Comparison of ENCODE assay signal across 8 mouse cellular contexts in the genomic region with DNA sequence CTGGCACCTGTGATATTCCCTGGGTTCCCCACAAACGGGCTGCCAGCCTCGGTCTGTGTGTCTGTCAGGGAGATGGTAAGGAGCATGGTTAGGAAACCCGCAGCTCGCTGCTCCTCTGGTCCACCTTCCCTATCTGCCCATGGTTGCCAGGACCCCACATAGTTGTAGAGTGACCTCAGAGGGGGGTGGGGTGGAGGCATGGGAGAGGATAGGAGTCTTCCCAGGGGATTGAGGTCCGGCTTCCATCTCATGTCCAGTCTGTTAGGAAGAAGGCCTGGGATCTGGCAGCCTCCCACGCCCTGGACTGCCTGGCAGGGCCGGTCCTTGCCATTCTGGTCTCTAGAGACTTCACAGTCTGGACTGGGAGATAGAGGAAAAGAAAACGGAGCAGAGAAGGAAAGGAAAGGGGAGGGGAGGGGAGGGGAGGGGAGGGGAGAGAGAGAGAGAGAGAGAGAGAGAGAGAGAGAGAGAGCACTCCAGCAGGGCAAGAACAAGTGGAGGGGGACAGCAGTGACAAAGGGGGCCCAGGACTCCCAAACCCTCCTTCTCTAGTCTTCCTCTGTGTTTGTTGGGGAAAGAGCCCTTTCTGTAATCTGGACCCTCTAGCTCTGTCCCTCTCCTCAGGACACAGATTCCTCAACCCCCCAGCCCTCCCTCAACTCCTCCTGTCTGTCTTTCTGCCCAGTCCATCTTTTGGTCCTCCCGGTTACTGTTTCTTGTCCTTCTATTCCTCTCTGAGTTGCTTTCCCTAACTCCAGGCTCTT. TPM values are rescaled to one million over a fixed set of nuclear protein-coding genes. Genes with fewer than 3 reads are reported as not detected.
DNase-seq lines count a peak whose midpoint lies in the region; ATAC-seq and TF ChIP-seq lines count a peak whose summit lies in the region.

No protein-coding gene starts in this region.

- no peak for TF ChIP-seq CTCF in C2C12 (IDR thresholded peaks at IDR 0.05; ENCODE audit: control insufficient read depth, insufficient read depth, insufficient read length)

- peaks cover 68% of the 10 kb centered on the region for H3K79me2 ChIP-seq in C2C12 (ENCODE audit: control insufficient read depth, insufficient read depth)

- DNase-seq in Muller cell, postnatal 12 days (ENCODE audit: inconsistent ontology term) = peak; percentile 86
- DNase-seq in liver, embryonic 11.5 days (ENCODE audit: low spot score) = no peak
- no peak for DNase-seq in frontal cortex, postnatal 14 days (ENCODE audit: low spot score in 2 of 2)
- DNase-seq in cerebellum, adult 11-12 months = no peak

- H3K9ac ChIP-seq in heart, embryonic 12.5 days = peak overlapping the region; percentile 82
- H3K9ac ChIP-seq in liver, embryonic 11.5 days (ENCODE audit: low read depth, low read length) = peak overlapping the region; percentile 26
- peak overlapping the region; percentile 41 for H3K9ac ChIP-seq in neural tube, embryonic 14.5 days (replicated peaks; ENCODE audit: low read depth, low read length)

- H3ac ChIP-seq in C2C12 (ENCODE audit: control insufficient read depth, insufficient read length, low read depth) = peak overlapping the region; percentile 88

- peak overlapping the region; percentile 20 for H3K27ac ChIP-seq in heart, embryonic 12.5 days (ENCODE audit: poor library complexity, severe bottlenecking)
- H3K27ac ChIP-seq in liver, embryonic 11.5 days (ENCODE audit: low read depth, low read length) = peak overlapping the region; percentile 43; the same call in 1 of the 2 replicates
- H3K27ac ChIP-seq in neural tube, embryonic 14.5 days (ENCODE audit: low read depth, low read length) = no peak overlapping the region

- peaks cover 63% of the 10 kb centered on the region for H3K4me1 ChIP-seq in heart, embryonic 12.5 days (replicated peaks)
- H3K4me1 ChIP-seq in liver, embryonic 11.5 days (replicated peaks; ENCODE audit: control insufficient read depth, insufficient read depth, low read length) = peaks cover 23% of the 10 kb centered on the region
- H3K4me1 ChIP-seq in neural tube, embryonic 14.5 days (ENCODE audit: control insufficient read depth, insufficient read depth, low read length) = 0 out of 2 replicates have a peak, but pooled peaks cover 5% of the 10 kb centered on the region

- H3K79me3 ChIP-seq in C2C12 (ENCODE audit: low read depth) = peaks cover 38% of the 10 kb centered on the region

- H3K27me3 ChIP-seq in C2C12 (ENCODE audit: control insufficient read depth, insufficient read depth, insufficient read length) = no peaks in the 10 kb centered on the region
- no peaks in the 10 kb centered on the region for H3K27me3 ChIP-seq in heart, embryonic 12.5 days (replicated peaks)
- H3K27me3 ChIP-seq in liver, embryonic 11.5 days (replicated peaks; ENCODE audit: control insufficient read depth, insufficient read depth, low read length) = peaks cover 4% of the 10 kb centered on the region
- no peaks in the 10 kb centered on the region for H3K27me3 ChIP-seq in neural tube, embryonic 14.5 days (ENCODE audit: control insufficient read depth, insufficient read depth, low read length)

- no peaks in the 10 kb centered on the region for H3K9me3 ChIP-seq in heart, embryonic 12.5 days (replicated peaks)
- H3K9me3 ChIP-seq in liver, embryonic 11.5 days (ENCODE audit: control insufficient read depth, low read length) = no peaks in the 10 kb centered on the region
- no peaks in the 10 kb centered on the region for H3K9me3 ChIP-seq in neural tube, embryonic 14.5 days (ENCODE audit: control insufficient read depth, low read length)

- peak; percentile 39 for ATAC-seq in heart, embryonic 12.5 days (ENCODE audit: insufficient number of reproducible peaks, low FRiP score)
- no peak for ATAC-seq in liver, embryonic 11.5 days (replicated peaks; ENCODE audit: low FRiP score)
- ATAC-seq in neural tube, embryonic 14.5 days (ENCODE audit: low read depth) = no peak
- no peak for ATAC-seq in activated CD4-positive, CD25-positive, alpha-beta regulatory T cell, adult 4 months

- H3K36me3 ChIP-seq in C2C12 (ENCODE audit: control insufficient read depth, insufficient read depth) = peaks cover 26% of the 10 kb centered on the region
- H3K36me3 ChIP-seq in heart, embryonic 12.5 days = peaks cover 13% of the 10 kb centered on the region; the same call in 1 of the 2 replicates
- no peaks in the 10 kb centered on the region for H3K36me3 ChIP-seq in liver, embryonic 11.5 days (ENCODE audit: control insufficient read depth, insufficient read depth, low read length)
- H3K36me3 ChIP-seq in neural tube, embryonic 14.5 days (ENCODE audit: control insufficient read depth, insufficient read depth, low read length) = no peaks in the 10 kb centered on the region

- peak overlapping the region; percentile 65 for H3K4me3 ChIP-seq in C2C12 (ENCODE audit: insufficient read depth, poor library complexity, severe bottlenecking)
- peak overlapping the region; percentile 64 for H3K4me3 ChIP-seq in heart, embryonic 12.5 days
- H3K4me3 ChIP-seq in liver, embryonic 11.5 days (ENCODE audit: low read depth, low read length) = peak overlapping the region; percentile 52
- H3K4me3 ChIP-seq in neural tube, embryonic 14.5 days (ENCODE audit: low read depth, low read length) = peak overlapping the region; percentile 31

- H3K4me2 ChIP-seq in heart, embryonic 12.5 days = peak overlapping the region; percentile 88
- peak overlapping the region; percentile 67 for H3K4me2 ChIP-seq in liver, embryonic 11.5 days
- H3K4me2 ChIP-seq in neural tube, embryonic 14.5 days (ENCODE audit: low read depth, low read length) = peak overlapping the region; percentile 58

- WGBS in heart, embryonic 12.5 days = 6% methylated on average over 9 of the region's 9 CpGs
- 19% methylated on average over 9 of the region's 9 CpGs for WGBS in liver, embryonic 11.5 days
- WGBS in neural tube, embryonic 14.5 days = 31% methylated on average over 8 of the region's 9 CpGs

TF ChIP-seq in C2C12, 6 proteins besides CTCF, POLR2A, EP300 and RAD21:
- no peak for TF ChIP-seq USF1 (IDR thresholded peaks at IDR 0.05; ENCODE audit: low read depth)
- TF ChIP-seq MYOD1 (IDR thresholded peaks at IDR 0.05; ENCODE audit: control insufficient read depth, insufficient read length, low read depth) = no peak
- TF ChIP-seq CEBPB (IDR thresholded peaks at IDR 0.05; ENCODE audit: low read depth) = no peak
- TF ChIP-seq MAX (IDR thresholded peaks at IDR 0.05) = peak; percentile 13

RNA-seq across cellular contexts. Expression of a gene that starts 0.9 kb away (rescaled TPM):
- 270 TPM for polyA plus RNA-seq in C2C12 (2012; fragmentation: generic; extraction: Trizol)
- 60.6 and 61.8 TPM in 2 replicates for polyA plus RNA-seq in heart, embryonic 12.5 days (2016; fragmentation: Nextera tagmentation; extraction: Ambion mirVana)
- 34.2 and 35.4 TPM in 2 replicates for polyA plus RNA-seq in liver, embryonic 11.5 days (2014; fragmentation: Nextera tagmentation; extraction: Ambion mirVana)
- 13.5 and 26.7 TPM in 2 replicates for polyA plus RNA-seq in neural tube, embryonic 14.5 days (2014; fragmentation: Nextera tagmentation; extraction: Ambion mirVana)
- polyA plus RNA-seq in activated CD4-positive, CD25-positive, alpha-beta regulatory T cell, adult 4 months (2017; shearing (Covaris generic)) = 10 to 100 TPM; 16.5 to 26.4 TPM

RNA-seq across cellular contexts. Expression of a gene that starts 29.1 kb away (rescaled TPM):
- polyA plus RNA-seq in C2C12 (2012; fragmentation: generic; extraction: Trizol) = 0.15 TPM
- 2.7 and 3.1 TPM in 2 replicates for polyA plus RNA-seq in heart, embryonic 12.5 days (2016; fragmentation: Nextera tagmentation; extraction: Ambion mirVana)
- polyA plus RNA-seq in liver, embryonic 11.5 days (2014; fragmentation: Nextera tagmentation; extraction: Ambion mirVana) = 1.4 and 2.6 TPM in 2 replicates
- 1.7 and 2.3 TPM in 2 replicates for polyA plus RNA-seq in neural tube, embryonic 14.5 days (2014; fragmentation: Nextera tagmentation; extraction: Ambion mirVana)
- polyA plus RNA-seq in activated CD4-positive, CD25-positive, alpha-beta regulatory T cell, adult 4 months (2017; shearing (Covaris generic)) = 1 to 10 TPM; 3.2 to 4.9 TPM

RNA-seq across cellular contexts. Expression of a gene that starts 33.1 kb away (rescaled TPM):
- 84.0 TPM for polyA plus RNA-seq in C2C12 (2012; fragmentation: generic; extraction: Trizol)
- polyA plus RNA-seq in heart, embryonic 12.5 days (2016; fragmentation: Nextera tagmentation; extraction: Ambion mirVana) = 57.0 and 60.9 TPM in 2 replicates
- 67.2 and 68.6 TPM in 2 replicates for polyA plus RNA-seq in liver, embryonic 11.5 days (2014; fragmentation: Nextera tagmentation; extraction: Ambion mirVana)
- 52.9 and 53.0 TPM in 2 replicates for polyA plus RNA-seq in neural tube, embryonic 14.5 days (2014; fragmentation: Nextera tagmentation; extraction: Ambion mirVana)
- polyA plus RNA-seq in activated CD4-positive, CD25-positive, alpha-beta regulatory T cell, adult 4 months (2017; shearing (Covaris generic)) = 10 to 100 TPM; 47.1 to 58.0 TPM

Comparison
In these comparisons a context has a peak if more than half of its experiments do, and no peak if none do; other contexts are left out.
1. H3K9ac ChIP-seq: peak in every context shown above with its lines; median percentile 82 in heart, embryonic 12.5 days; 41 in neural tube, embryonic 14.5 days; 26 in liver, embryonic 11.5 days.